Mouse (Mus musculus): ENCODE measurements at regions not wholly inside any gene's neighbourhood (a gene's known extent, or its start where the extent isn't known, plus 50 kb on each side); places are given as distances from the start of the nearest gene placed in this dataset.

GRCm38 (mm10) chr17:62248011-62248410, 633.1 kb downstream of the Efna5 start:
- TF ChIP-seq CTCF (IDR thresholded peaks at IDR 0.05; ENCODE audit: extremely low read depth, insufficient read depth, low read length) = no peak
- no peak for TF ChIP-seq POLR2A (IDR thresholded peaks at IDR 0.05; ENCODE audit: extremely low read depth, insufficient read depth, low read length)
